Mouse (Mus musculus): ENCODE results near the gene Morn1. TPM values are rescaled to one million over a fixed set of nuclear protein-coding genes. Genes with fewer than 3 reads are reported as not detected.

Gene Morn1
- polyA plus RNA-seq (2014; fragmentation: Illumina TruSeq; extraction: RNeasy Lipid Tissue Mini Kit (QIAGEN cat#74804); ENCODE audit: low read depth, low replicate concordance), result 12.2 TPM

DNA sequence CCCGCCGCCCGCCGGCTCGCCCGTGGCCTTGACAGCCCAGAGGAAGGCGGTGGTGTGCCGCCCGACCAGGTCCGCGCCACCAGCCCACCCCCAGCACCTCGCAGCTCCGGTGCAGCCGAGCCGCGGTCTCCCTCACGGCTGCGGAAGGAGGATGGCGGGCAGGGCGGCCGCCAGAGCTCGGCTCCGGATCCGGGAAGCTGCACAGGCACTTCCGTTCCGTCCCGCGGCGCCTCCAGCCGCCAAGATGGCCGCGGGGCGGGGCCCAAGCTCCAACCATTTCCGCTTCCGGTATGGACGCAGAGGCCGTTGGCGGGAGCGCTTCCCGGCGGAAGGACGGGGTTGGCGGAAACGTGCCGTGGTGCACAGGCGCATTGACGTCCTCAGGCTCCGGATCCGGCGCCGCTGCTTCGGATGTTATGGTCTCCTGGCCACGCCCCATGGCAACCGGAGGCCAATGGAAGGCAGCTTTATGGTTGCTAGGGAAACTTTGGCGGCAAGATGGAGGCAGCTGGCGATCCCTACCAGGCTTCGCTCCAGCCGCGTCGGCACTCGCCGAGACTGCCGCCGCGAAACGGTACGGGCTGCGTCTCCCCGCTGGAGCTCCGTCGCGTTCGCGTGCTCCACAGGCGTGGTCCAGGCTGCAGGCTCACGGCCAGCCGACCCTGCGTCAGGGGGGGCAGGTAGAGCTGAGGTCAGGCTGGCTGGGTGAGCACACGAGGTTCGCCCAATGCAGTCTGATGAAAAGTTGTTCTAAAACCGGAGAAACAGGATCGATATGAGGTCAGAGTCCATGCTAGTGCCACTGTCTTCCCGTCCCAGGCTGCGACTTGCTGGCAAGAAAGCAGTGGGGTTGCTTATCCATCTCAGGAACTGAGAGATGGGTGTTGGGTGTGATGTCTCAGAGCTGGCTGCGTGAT lies at the start of gene Morn1, which contains the start of gene Rer1:
Gene Morn1 (plus strand): TSS at position 470 of the 917 bp plus-strand sequence.
Gene Rer1 (minus strand): TSS at position 275 of the 917 bp plus-strand sequence.

DNA sequence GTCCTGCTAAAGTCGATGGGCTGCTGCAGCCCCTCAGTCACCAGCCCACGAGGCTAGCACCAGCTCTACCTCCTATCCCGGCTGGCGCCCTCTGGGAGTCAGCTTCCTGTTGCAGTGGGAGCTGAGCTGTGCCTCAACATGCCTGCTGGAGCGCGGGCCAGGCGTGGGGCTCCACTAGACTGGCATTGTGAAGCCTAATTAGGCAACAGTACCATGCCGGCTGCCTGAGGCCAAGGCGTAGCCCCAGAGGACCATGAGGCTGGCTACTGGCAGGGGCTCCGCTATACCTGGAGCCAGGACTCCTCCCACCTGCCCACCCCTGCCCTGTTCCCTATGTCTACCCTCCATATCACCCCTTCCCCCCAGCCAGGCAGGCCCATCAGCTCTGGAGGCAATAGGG lies 29.7 kb upstream of the Morn1 start, which contains the start of gene Plch2:
Gene Plch2 (minus strand): TSS at position 61 of the 400 bp plus-strand sequence.

DNA sequence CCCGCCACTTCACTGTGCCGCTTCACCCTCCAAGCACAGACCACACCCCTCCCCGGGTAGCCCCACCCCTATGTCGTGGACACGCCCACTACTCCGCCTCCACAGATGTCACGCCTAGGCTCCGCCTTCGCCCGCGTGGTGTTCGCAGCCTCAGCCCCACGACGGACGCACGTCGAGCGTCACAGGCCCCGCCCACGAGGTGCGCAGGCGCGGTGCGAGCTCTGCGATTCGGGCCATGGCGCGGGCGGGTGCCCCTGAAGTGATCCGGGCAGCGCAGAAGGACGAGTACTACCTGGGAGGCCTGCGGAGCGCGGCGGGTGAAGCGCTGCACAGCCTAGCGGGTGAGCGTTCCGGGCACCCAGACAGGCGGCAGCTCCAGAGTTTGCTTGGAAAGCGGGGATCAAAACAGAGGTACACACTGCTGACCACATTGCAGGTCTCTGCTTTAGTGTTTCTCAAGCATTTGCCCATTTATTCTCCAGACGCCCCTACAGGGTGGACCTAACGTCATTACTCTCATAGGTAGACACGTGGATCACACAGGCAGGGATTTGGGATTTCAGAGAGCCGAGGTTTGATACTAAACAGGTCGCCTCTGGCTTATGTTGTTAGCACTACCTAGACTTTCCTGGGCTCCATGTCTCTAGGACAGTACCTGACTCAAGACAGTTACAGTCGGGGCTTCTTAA lies 19.4 kb upstream of the Morn1 start, which contains the start of gene Pex10:
Gene Pex10 (plus strand): TSS at position 183 of the 689 bp plus-strand sequence.

Other genes starting within 250 kb of the Morn1 start
- 0.49 TPM for gene Ttc34, start 249.1 kb upstream of the Morn1 start, polyA plus RNA-seq (2014; fragmentation: Illumina TruSeq; extraction: RNeasy Lipid Tissue Mini Kit (QIAGEN cat#74804); ENCODE audit: low read depth, low replicate concordance)
- gene Mmel1, start 217.0 kb upstream of the Morn1 start, polyA plus RNA-seq (2014; fragmentation: Illumina TruSeq; extraction: RNeasy Lipid Tissue Mini Kit (QIAGEN cat#74804); ENCODE audit: low read depth, low replicate concordance), result 35.2 TPM
- not detected for gene Fam213b, start 187.4 kb upstream of the Morn1 start, polyA plus RNA-seq (2014; fragmentation: Illumina TruSeq; extraction: RNeasy Lipid Tissue Mini Kit (QIAGEN cat#74804); ENCODE audit: low read depth, low replicate concordance)
- gene Tnfrsf14, start 158.0 kb upstream of the Morn1 start, polyA plus RNA-seq (2014; fragmentation: Illumina TruSeq; extraction: RNeasy Lipid Tissue Mini Kit (QIAGEN cat#74804); ENCODE audit: low read depth, low replicate concordance), result not detected
- gene Hes5, start 125.7 kb upstream of the Morn1 start, polyA plus RNA-seq (2014; fragmentation: Illumina TruSeq; extraction: RNeasy Lipid Tissue Mini Kit (QIAGEN cat#74804); ENCODE audit: low read depth, low replicate concordance), result not detected
- gene Pank4, start 122.5 kb upstream of the Morn1 start, polyA plus RNA-seq (2014; fragmentation: Illumina TruSeq; extraction: RNeasy Lipid Tissue Mini Kit (QIAGEN cat#74804); ENCODE audit: low read depth, low replicate concordance), result 3.0 TPM
- 0.10 TPM for gene Plch2, start 29.8 kb upstream of the Morn1 start, polyA plus RNA-seq (2014; fragmentation: Illumina TruSeq; extraction: RNeasy Lipid Tissue Mini Kit (QIAGEN cat#74804); ENCODE audit: low read depth, low replicate concordance)
- 0.70 TPM for gene Pex10, start 19.6 kb upstream of the Morn1 start, polyA plus RNA-seq (2014; fragmentation: Illumina TruSeq; extraction: RNeasy Lipid Tissue Mini Kit (QIAGEN cat#74804); ENCODE audit: low read depth, low replicate concordance)
- gene Rer1, start 195 bp upstream of the Morn1 start, polyA plus RNA-seq (2014; fragmentation: Illumina TruSeq; extraction: RNeasy Lipid Tissue Mini Kit (QIAGEN cat#74804); ENCODE audit: low read depth, low replicate concordance), result 95.1 TPM
- 5.8 TPM for gene Ski, start 136.0 kb downstream of the Morn1 start, polyA plus RNA-seq (2014; fragmentation: Illumina TruSeq; extraction: RNeasy Lipid Tissue Mini Kit (QIAGEN cat#74804); ENCODE audit: low read depth, low replicate concordance)
- 0.64 TPM for gene Faap20, start 163.2 kb downstream of the Morn1 start, polyA plus RNA-seq (2014; fragmentation: Illumina TruSeq; extraction: RNeasy Lipid Tissue Mini Kit (QIAGEN cat#74804); ENCODE audit: low read depth, low replicate concordance)

Data from testis, adult 10 weeks (tissue).